Mouse (Mus musculus) CD4-positive, CD25-positive, alpha-beta regulatory T cell, adult 4 months (primary cell): Measurements from ENCODE around the gene Scn2a. TPM values are rescaled to one million over a fixed set of nuclear protein-coding genes. Genes with fewer than 3 reads are reported as not detected.
A peak's percentile ranks its signal among the peaks of the same experiment; 100 is the strongest.

Experiments
- ATAC-seq: one replicate; pipeline ENCODE4 v1.8.0; 2017
- polyA plus RNA-seq, 2 experiments: library from polyadenylated mRNA; unstranded; fragments of 100-300 nt; shearing (Covaris generic); gene quantifications; one replicate each; pipeline ENCODE4 v1.2.1; 2017

Scn2a gene
- polyA plus RNA-seq, 2 experiments from 2014 or later, result 0.38 to 1.2 TPM

DNA sequence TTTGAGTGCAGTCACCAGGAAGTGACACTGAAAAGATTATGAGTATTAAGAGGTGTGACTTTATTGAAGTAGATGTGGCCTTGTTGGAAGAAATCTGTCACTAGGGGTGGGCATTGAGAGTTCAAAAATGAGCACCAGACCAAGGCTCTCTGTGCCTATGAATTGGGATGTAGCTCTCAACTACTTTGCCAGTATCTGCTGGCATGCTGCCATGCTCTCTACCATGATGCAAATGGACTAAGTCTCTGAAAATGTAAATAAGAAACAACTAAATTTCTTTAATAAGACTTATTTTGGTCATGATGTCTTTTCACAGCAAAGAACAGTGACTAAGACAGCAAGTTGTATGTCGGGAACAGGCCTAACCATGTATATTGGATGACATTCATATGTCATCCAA, 79.7 kb downstream of the Scn2a start:
- no peak for ATAC-seq

DNA sequence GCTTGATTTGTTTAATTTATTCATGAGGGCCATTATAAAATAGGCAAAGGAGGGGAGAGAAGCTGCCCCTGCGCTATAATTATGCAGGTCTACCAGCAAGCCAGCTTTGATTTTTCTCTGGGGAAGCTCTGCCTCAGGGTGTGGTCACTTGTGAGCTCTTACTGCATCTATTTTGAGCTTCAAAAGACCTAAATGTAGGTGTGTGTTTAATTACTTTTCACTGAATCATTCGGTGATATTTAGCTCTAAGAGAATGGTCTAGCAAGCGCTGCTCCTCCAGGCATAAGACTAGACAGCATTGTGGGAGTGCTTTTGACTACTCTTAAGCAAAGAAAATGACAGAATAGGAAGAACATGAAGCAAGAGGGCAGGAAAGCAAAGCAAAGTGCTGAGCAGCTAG, 80.6 kb downstream of the Scn2a start:
- ATAC-seq, result no peak

DNA sequence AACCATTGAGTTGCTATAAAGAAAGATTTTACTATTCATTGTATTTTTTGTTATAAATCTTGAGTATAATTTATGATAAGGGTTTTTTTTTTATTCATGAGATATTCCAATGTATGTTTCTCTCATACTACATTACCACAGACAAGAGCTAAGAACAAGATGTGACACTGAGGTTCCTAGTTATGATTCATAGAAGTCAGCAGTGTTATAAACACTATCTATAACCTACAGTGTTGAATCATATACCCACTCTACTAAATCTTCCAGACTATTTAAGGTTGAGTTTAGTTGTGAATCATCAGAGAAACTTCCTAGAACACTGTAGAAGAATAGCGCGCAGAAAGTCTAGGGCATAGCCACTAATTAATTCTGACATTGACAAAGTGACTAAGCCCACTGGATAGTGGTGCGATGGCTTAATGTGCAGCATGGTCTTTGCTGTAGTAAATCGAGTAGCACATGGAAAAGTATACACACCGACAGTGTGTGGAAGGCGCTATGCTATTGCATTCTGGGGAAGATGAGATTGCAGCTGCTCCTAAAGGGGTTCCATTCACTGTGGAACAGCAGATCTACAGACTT, 101.7 kb downstream of the Scn2a start:
- no peak for ATAC-seq

DNA sequence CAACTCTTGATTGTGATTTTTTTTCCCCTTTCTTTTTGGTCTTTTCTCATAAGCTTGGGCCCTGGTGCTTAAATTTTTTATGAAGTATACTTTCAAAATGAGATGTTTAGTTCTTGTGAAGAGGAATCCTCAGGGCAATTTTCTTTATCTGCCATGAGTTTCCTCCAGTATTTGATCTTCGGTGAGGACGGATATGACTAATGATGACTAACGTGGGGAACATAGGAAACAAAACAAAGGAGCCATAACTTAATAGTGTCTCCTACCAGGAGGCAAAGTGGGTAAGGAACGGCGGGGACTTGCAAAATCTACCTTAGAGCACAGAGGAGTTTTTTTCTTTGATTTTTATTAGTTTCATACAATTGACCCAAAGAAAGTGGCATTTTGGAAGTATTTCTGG, 124.8 kb downstream of the Scn2a start:
- no peak for ATAC-seq

DNA sequence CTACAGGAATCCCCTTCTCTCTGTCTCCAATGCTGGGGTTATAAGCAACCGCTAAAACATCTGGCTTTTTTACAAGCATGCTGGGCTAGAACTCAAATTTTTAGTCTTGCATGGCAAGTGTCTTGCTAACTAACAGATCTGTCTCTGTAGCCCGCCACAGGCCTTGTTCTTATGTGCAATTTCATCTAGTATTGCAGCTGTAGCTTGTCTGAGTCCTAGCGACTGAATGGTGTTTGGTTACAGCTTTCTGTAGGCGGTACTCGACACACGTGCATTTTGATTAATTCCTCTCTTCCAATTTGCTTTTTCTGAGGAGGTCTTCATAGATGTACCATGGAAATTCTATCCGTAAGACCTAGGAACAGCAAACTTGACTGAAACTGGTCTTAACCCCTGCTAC, 161.9 kb downstream of the Scn2a start:
- ATAC-seq, result no peak

DNA sequence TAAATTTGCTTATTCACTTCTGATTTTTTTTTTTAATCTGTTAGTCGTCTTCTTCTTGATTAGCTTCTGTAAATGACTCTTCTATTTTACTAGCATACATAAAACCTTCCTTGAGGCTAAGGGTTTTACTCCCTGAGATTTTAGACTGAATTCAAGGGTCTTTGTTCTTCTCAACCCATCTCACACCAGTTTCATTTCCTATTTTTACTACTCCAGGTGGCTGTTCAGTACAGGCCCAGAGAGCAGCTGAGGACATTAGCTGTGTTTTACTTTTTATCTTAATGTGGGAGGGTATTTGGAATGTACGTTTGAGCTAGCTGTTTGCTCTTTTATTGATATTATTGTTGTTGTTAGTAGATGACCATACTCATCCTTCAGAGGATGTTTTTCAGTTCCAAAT, 162.8 kb downstream of the Scn2a start:
- ATAC-seq, result no peak

DNA sequence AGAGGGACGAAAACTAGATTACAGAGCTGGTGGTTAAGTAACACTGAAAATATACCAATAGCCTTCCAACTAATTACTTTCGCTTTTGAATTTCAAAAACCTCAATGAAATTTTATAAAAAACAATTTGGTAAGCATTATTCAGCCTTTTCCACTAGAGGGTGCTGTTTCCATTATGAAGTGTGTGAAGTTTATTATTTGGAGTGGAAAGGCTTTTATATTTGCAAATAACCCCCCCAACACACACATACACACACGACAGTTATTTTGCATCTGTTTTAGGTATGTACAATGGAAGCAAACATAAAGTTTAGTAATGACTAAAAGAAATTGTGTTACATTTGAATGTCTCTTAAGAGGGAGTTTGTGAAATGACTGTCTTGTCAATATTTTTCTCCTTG, 171.9 kb downstream of the Scn2a start:
- peak; percentile 85 for ATAC-seq

DNA sequence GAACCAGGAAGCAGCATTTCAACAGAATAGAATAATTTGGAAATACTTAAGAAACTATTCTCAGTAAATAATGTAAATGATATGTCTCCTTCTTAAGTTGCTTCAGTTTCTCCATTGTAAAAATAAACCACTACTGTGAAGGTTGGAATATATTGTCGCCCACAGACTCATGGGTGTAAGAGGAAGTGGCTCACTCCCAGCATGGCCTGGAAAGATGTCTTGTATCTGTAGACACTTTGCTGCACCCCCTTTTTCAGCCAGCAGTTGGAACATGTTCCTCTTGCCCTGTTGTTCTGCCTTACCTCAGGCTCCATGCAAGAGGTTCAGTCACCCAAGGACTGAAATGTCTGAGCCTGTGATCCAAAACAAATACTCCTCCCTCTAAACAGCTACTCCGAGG, 173.0 kb downstream of the Scn2a start:
- no peak for ATAC-seq

DNA sequence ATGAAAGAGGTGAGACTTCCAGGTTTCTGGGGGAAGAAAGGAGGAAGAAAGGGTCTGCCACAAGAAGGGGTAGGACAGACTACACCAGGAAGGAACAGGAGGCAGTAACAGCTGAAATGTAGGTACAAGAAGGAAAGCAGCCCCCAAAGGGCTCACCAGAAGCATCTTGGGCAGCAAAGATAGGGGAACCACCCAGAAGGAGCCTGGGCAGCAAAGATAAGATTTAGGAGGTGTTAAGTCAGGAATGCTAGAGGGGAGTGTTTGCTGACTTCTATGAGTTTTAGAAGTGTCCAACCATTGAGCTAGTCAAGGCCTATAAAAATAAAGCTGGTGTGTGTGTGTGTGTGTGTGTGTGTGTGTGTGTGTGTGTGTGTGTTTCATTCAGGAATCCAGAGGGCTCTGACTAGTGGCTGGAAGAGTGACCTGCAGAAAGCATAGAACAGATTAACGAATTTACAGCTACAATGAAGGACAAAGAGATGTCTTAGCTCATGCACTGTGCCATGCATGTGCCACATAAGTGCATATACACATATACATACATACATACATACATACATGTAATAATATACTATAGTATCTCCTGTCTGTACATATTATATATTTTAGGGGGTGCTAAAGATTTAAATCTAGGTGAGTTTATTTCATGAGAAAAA, 180.6 kb downstream of the Scn2a start:
- ATAC-seq, result no peak

DNA sequence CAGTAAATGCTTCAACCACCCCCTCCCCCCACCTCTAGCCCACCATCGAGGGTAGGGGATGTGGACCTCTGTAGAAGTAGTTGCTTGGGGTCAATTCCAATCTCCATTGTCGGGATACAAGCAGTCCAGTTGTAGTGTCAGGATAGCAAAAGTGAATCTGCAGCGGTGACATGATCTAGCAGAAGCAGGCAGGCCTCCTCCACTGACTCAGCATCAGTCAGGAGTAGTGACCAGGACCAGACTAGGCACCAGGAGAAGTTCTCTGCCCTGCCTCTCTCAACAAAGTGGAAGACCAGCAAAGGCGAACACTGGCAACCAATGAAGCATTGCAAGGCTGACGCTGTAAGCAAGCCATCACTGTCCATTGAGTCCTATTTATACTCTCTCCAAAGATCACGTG, 186.0 kb downstream of the Scn2a start:
- ATAC-seq, result no peak

DNA sequence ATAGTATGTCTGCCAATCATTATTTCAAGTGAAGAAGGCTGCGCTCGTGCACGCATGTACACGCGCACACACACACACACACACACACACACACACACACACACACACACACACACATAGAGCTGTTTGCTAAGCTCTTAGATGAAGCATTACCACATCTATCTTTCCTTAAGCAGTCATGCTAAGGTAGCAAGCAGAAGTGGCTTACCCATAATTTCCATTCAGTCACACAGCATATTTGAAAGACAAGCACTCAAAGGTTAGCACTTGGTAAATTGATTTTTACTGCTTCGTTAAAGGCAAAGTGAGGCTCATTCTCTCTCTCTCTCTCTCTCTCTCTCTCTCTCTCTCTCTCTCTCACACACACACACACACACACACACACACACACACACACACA, 190.6 kb downstream of the Scn2a start:
- ATAC-seq, result peak; percentile 63

Other genes with a start within 250 kb of the Scn2a start
- gene Scn3a, start 53.1 kb upstream of the Scn2a start, polyA plus RNA-seq, result under 1 TPM in 1 of 2 experiments, not detected in 1; 0.16 TPM
- not detected for gene Csrnp3, start 225.0 kb downstream of the Scn2a start, polyA plus RNA-seq